In the genomic region with DNA sequence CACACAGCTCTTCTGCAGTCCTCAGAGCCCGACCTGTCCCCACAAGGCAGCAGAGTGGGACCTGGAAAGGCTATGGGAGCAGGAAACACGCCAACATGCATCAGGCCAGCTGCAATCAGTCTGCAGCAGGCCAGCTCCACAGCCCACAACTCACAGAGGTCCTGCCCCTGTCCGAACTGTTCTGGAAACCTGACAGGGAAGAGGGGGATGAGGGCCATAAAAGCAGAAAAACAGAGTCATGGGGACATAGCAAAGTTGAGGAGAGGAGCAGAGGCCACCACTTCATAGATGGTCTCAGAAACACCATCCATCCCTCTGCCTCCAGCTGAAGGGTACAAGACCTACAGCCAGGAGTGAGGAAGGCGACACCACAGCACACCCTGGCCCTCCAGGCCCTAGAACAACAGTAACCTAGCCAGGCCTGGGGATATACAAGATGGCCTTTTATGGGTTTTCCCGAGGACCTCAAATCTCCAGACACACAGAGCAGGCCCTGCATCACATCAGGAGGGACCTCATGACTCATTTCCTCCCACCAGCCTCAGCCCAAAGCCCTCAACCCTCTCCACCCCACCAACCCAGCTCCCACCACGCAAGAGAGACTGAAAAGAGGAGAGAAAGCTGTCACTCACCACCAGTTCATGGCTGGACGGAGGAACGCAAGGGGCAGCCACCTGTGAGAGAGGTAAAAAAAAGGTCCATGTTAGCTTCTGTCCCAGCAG, we compare ENCODE assay signal across 9 mouse cellular contexts.
A peak's percentile ranks its signal among the peaks of the same experiment; 100 is the strongest.
DNase-seq lines count a peak whose midpoint lies in the region; ATAC-seq and TF ChIP-seq lines count a peak whose summit lies in the region.
"Had no signal": no experiment of that assay in that cellular context is flagged by ENCODE, and none has a peak within 500 bp of the region (broad histone marks: within the 10 kb centered on the region; RNA-seq: fewer than 3 reads in every experiment).

No protein-coding gene starts in this region.

- no peak for TF ChIP-seq POLR2A in myocyte (IDR thresholded peaks at IDR 0.05; ENCODE audit: insufficient read length, low read depth)

- 46% methylated on average over 8 of the region's 8 CpGs for WGBS in heart, embryonic 11.5 days (ENCODE audit: insufficient replicate concordance)
- 26% methylated on average over 8 of the region's 8 CpGs for WGBS in kidney, postnatal 0 days
- 83% methylated on average over 8 of the region's 8 CpGs for WGBS in midbrain, embryonic 11.5 days

- DNase-seq in heart, adult 18-20 months = peak; percentile 70 to 76
- no peak for DNase-seq in heart, adult 8-10 months (ENCODE audit: low spot score)
- peak; percentile 91 for DNase-seq in kidney, postnatal 0 days (ENCODE audit: low spot score)
- no peak for DNase-seq in urinary bladder, adult 2 months (ENCODE audit: low spot score)
- DNase-seq in midbrain, embryonic 11.5 days (ENCODE audit: low spot score, missing footprints) = no peak
- no peak for DNase-seq in spleen, adult 18-20 months
- DNase-seq: adrenal gland, adult 8-10 months had no signal

- no peaks in the 10 kb centered on the region for H3K27me3 ChIP-seq in heart, embryonic 11.5 days (ENCODE audit: control insufficient read depth, insufficient read depth, low read length)
- no peaks in the 10 kb centered on the region for H3K27me3 ChIP-seq in kidney, postnatal 0 days (ENCODE audit: insufficient read depth, low read length)
- no peaks in the 10 kb centered on the region for H3K27me3 ChIP-seq in myocyte (ENCODE audit: control insufficient read depth, insufficient read depth, insufficient read length)
- no peaks in the 10 kb centered on the region for H3K27me3 ChIP-seq in midbrain, embryonic 11.5 days (ENCODE audit: control insufficient read depth, insufficient read depth, low read length)

- H3K9ac ChIP-seq in heart, embryonic 11.5 days (ENCODE audit: low read depth, low read length) = no peak overlapping the region
- peak overlapping the region; percentile 1; the same call in 1 of the 2 replicates for H3K9ac ChIP-seq in kidney, postnatal 0 days (ENCODE audit: low read depth, low read length)
- no peak overlapping the region for H3K9ac ChIP-seq in midbrain, embryonic 11.5 days (ENCODE audit: low read length)

- H3ac ChIP-seq in myocyte (ENCODE audit: control insufficient read depth, insufficient read length) = peak overlapping the region; percentile 14

- H3K9me3 ChIP-seq in heart, embryonic 11.5 days (replicated peaks; ENCODE audit: control insufficient read depth, low read length) = no peaks in the 10 kb centered on the region
- H3K9me3 ChIP-seq in kidney, postnatal 0 days (replicated peaks; ENCODE audit: low read length) = no peaks in the 10 kb centered on the region
- H3K9me3 ChIP-seq in midbrain, embryonic 11.5 days (ENCODE audit: control insufficient read depth, low read length) = no peaks in the 10 kb centered on the region; the same call in 1 of the 2 replicates

- peaks cover 81% of the 10 kb centered on the region for H3K79me2 ChIP-seq in myocyte (ENCODE audit: control insufficient read depth, insufficient read depth)

- no peak overlapping the region for H3K4me3 ChIP-seq in heart, embryonic 11.5 days (ENCODE audit: low read depth, low read length)
- no peak overlapping the region for H3K4me3 ChIP-seq in kidney, postnatal 0 days (replicated peaks; ENCODE audit: low read depth, low read length)
- peak overlapping the region; percentile 4 for H3K4me3 ChIP-seq in myocyte
- no peak overlapping the region for H3K4me3 ChIP-seq in midbrain, embryonic 11.5 days (ENCODE audit: low read depth, low read length)

- H3K4me2 ChIP-seq in heart, embryonic 11.5 days = no peak overlapping the region
- H3K4me2 ChIP-seq in kidney, postnatal 0 days (ENCODE audit: low read length) = no peak overlapping the region
- peak overlapping the region; percentile 86 for H3K4me2 ChIP-seq in myocyte (ENCODE audit: low read depth)
- H3K4me2 ChIP-seq in midbrain, embryonic 11.5 days = no peak overlapping the region

- no peaks in the 10 kb centered on the region; the same call in 1 of the 2 replicates for H3K36me3 ChIP-seq in heart, embryonic 11.5 days (ENCODE audit: control insufficient read depth, insufficient read depth, low read length)
- H3K36me3 ChIP-seq in kidney, postnatal 0 days (ENCODE audit: insufficient read depth, low read length) = peaks cover 2% of the 10 kb centered on the region; the same call in 1 of the 2 replicates
- H3K36me3 ChIP-seq in myocyte (ENCODE audit: control insufficient read depth, insufficient read depth) = no peaks in the 10 kb centered on the region
- no peaks in the 10 kb centered on the region for H3K36me3 ChIP-seq in midbrain, embryonic 11.5 days (ENCODE audit: control insufficient read depth, insufficient read depth, low read length)

- no peak for ATAC-seq in heart, embryonic 11.5 days (replicated peaks; ENCODE audit: insufficient number of reproducible peaks, low FRiP score, low TSS enrichment)
- 0 out of 2 replicates have a peak, but pooled peaks have one; percentile 33 for ATAC-seq in kidney, postnatal 0 days (replicated peaks; ENCODE audit: low FRiP score, low read depth)
- no peak for ATAC-seq in midbrain, embryonic 11.5 days (ENCODE audit: low FRiP score)

- peak; percentile 3; the same call in 1 of the 2 replicates for TF ChIP-seq CTCF in kidney, postnatal 0 days (IDR thresholded peaks at IDR 0.05; ENCODE audit: low read depth)

- peaks cover 47% of the 10 kb centered on the region for H3K4me1 ChIP-seq in heart, embryonic 11.5 days (ENCODE audit: control insufficient read depth, insufficient read depth, low read length)
- H3K4me1 ChIP-seq in kidney, postnatal 0 days (replicated peaks; ENCODE audit: insufficient read depth, low read length) = peaks cover 41% of the 10 kb centered on the region
- H3K4me1 ChIP-seq in midbrain, embryonic 11.5 days (ENCODE audit: control insufficient read depth, insufficient read depth, low read length) = no peaks in the 10 kb centered on the region

- peak overlapping the region; percentile 60 for H3K27ac ChIP-seq in heart, embryonic 11.5 days (ENCODE audit: low read depth, low read length)
- H3K27ac ChIP-seq in kidney, postnatal 0 days = peak overlapping the region; percentile 85
- H3K27ac ChIP-seq in midbrain, embryonic 11.5 days (ENCODE audit: low read depth, low read length) = no peak overlapping the region

TF ChIP-seq in myocyte, 11 proteins besides CTCF, POLR2A, EP300 and RAD21:
- peak in 1 of 3 experiments; percentile 21 for TF ChIP-seq MYOD1 (IDR thresholded peaks at IDR 0.05; ENCODE audit: control insufficient read depth in 1 of 3, insufficient read length in 2 of 3, low read depth in 2 of 3)
- TF ChIP-seq CEBPB (IDR thresholded peaks at IDR 0.05; ENCODE audit: insufficient read depth, poor library complexity, severe bottlenecking) = no peak
- peak; percentile 87 for TF ChIP-seq SRF (IDR thresholded peaks at IDR 0.05; ENCODE audit: control insufficient read depth, insufficient read length, low read depth)

Comparison
In these comparisons a context has a peak if more than half of its experiments do, and no peak if none do; other contexts are left out.
1. DNase-seq: peak in heart, adult 18-20 months (2 of 2) and kidney, postnatal 0 days (single experiment); none in heart, adult 8-10 months (single experiment), urinary bladder, adult 2 months (single experiment), midbrain, embryonic 11.5 days (single experiment) and spleen, adult 18-20 months (0 of 2).